Comparison of ENCODE assay signal across 9 mouse cellular contexts in the genomic region with DNA sequence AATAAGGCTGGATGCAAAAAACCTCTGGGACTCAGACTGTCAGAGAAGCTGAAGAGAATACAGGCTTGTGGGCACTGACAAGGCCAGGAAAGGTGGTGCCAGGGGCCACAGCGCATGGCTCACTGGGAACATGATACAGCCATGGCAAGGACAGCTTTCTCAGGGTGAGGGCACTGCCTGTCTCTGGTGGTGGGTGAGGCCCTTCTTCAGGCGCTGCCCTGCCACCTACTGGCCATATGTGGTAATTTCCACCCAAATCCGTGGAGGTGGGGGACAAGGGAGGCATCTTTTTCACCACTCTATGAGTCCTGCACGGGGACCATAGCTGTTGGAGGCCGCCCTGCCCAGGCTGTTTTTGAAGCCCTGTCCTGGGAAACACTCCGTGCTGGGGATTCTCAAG. TPM values are rescaled to one million over a fixed set of nuclear protein-coding genes. Genes with fewer than 3 reads are reported as not detected.
DNase-seq lines count a peak whose midpoint lies in the region; ATAC-seq lines count a peak whose summit lies in the region.
"Had no signal": no experiment of that assay in that cellular context is flagged by ENCODE, and none has a peak within 500 bp of the region (broad histone marks: within the 10 kb centered on the region; RNA-seq: fewer than 3 reads in every experiment).

No protein-coding gene starts in this region.

- 18% methylated on average over 6 of the region's 6 CpGs for WGBS in forebrain, embryonic 15.5 days
- 15% methylated on average over 6 of the region's 6 CpGs for WGBS in hindbrain, embryonic 11.5 days

- H3K9me3 ChIP-seq in forebrain, embryonic 15.5 days, result no peaks in the 10 kb centered on the region
- H3K9me3 ChIP-seq in hindbrain, embryonic 11.5 days (ENCODE audit: control insufficient read depth, low read length), result no peaks in the 10 kb centered on the region
- H3K9me3 ChIP-seq: megakaryocyte, embryonic 14.5 days had no signal

- H3K4me1 ChIP-seq in forebrain, embryonic 15.5 days, result peaks cover 4% of the 10 kb centered on the region
- no peaks in the 10 kb centered on the region for H3K4me1 ChIP-seq in hindbrain, embryonic 11.5 days (replicated peaks; ENCODE audit: control insufficient read depth, insufficient read depth, low read length)

- no peak overlapping the region for H3K27ac ChIP-seq in forebrain, embryonic 15.5 days (replicated peaks)
- H3K27ac ChIP-seq in hindbrain, embryonic 11.5 days (ENCODE audit: low read depth, low read length), result no peak overlapping the region

- peak; percentile 67 for DNase-seq in Muller cell, postnatal 12 days (ENCODE audit: inconsistent ontology term)
- DNase-seq in cerebellum, adult 11 months, result peak; percentile 82
- DNase-seq in hindbrain, embryonic 11.5 days (ENCODE audit: low spot score), result peak; percentile 89
- peak; percentile 60 for DNase-seq in layer of hippocampus, adult 9-10 months (ENCODE audit: low spot score)
- DNase-seq in lung, postnatal 25 days (ENCODE audit: low spot score), result peak; percentile 75
- peak; percentile 87 for DNase-seq in retina, postnatal 1 day
- DNase-seq in urinary bladder, postnatal 36 days (ENCODE audit: low spot score in 2 of 2), result peak; percentile 62 to 68

- ATAC-seq in forebrain, embryonic 15.5 days (replicated peaks), result peak; percentile 66
- ATAC-seq in hindbrain, embryonic 11.5 days (ENCODE audit: low FRiP score), result peak; percentile 57; the same call in 1 of the 2 replicates

- H3K4me3 ChIP-seq in forebrain, embryonic 15.5 days, result no peak overlapping the region
- H3K4me3 ChIP-seq in hindbrain, embryonic 11.5 days (ENCODE audit: low read depth, low read length), result no peak overlapping the region
- H3K4me3 ChIP-seq: megakaryocyte, embryonic 14.5 days had no signal

- no peak overlapping the region for H3K4me2 ChIP-seq in forebrain, embryonic 15.5 days (replicated peaks)
- no peak overlapping the region for H3K4me2 ChIP-seq in hindbrain, embryonic 11.5 days (replicated peaks; ENCODE audit: low read depth, low read length)

- peaks cover 20% of the 10 kb centered on the region; the same call in 1 of the 2 replicates for H3K36me3 ChIP-seq in forebrain, embryonic 15.5 days
- H3K36me3 ChIP-seq in hindbrain, embryonic 11.5 days (ENCODE audit: control insufficient read depth, insufficient read depth, low read length), result peaks cover 2% of the 10 kb centered on the region; the same call in 1 of the 2 replicates

- H3K27me3 ChIP-seq in forebrain, embryonic 15.5 days, result no peaks in the 10 kb centered on the region
- H3K27me3 ChIP-seq in hindbrain, embryonic 11.5 days (ENCODE audit: control insufficient read depth, insufficient read depth, low read length), result no peaks in the 10 kb centered on the region

- H3K9ac ChIP-seq in forebrain, embryonic 15.5 days (replicated peaks), result no peak overlapping the region
- H3K9ac ChIP-seq in hindbrain, embryonic 11.5 days (ENCODE audit: low read depth, low read length), result no peak overlapping the region

RNA-seq across cellular contexts. Expression of gene Mfap2, which starts 21.5 kb away (rescaled TPM):
- 215 and 229 TPM in 2 replicates for polyA plus RNA-seq in forebrain, embryonic 15.5 days (2015; fragmentation: Nextera tagmentation; extraction: Ambion mirVana)
- 266 and 286 TPM in 2 replicates for polyA plus RNA-seq in hindbrain, embryonic 11.5 days (2014; fragmentation: Nextera tagmentation; extraction: Ambion mirVana)

RNA-seq across cellular contexts. Expression of gene Crocc, which starts 28.6 kb away (rescaled TPM):
- polyA plus RNA-seq in forebrain, embryonic 15.5 days (2015; fragmentation: Nextera tagmentation; extraction: Ambion mirVana), result 8.3 and 10.2 TPM in 2 replicates
- 6.3 and 7.6 TPM in 2 replicates for polyA plus RNA-seq in hindbrain, embryonic 11.5 days (2014; fragmentation: Nextera tagmentation; extraction: Ambion mirVana)

RNA-seq across cellular contexts. Expression of gene Atp13a2, which starts 45.1 kb away (rescaled TPM):
- 123 and 127 TPM in 2 replicates for polyA plus RNA-seq in forebrain, embryonic 15.5 days (2015; fragmentation: Nextera tagmentation; extraction: Ambion mirVana)
- 34.9 and 39.8 TPM in 2 replicates for polyA plus RNA-seq in hindbrain, embryonic 11.5 days (2014; fragmentation: Nextera tagmentation; extraction: Ambion mirVana)

RNA-seq across cellular contexts. Expression of gene Necap2, which starts 46.4 kb away (rescaled TPM):
- polyA plus RNA-seq in forebrain, embryonic 15.5 days (2015; fragmentation: Nextera tagmentation; extraction: Ambion mirVana), result 50.5 and 55.8 TPM in 2 replicates
- polyA plus RNA-seq in hindbrain, embryonic 11.5 days (2014; fragmentation: Nextera tagmentation; extraction: Ambion mirVana), result 50.8 and 51.7 TPM in 2 replicates

RNA-seq across cellular contexts. Expression of gene Spata21, which starts 56.4 kb away (rescaled TPM):
- 0.53 TPM in 1 of 2 replicates, not detected in the other for polyA plus RNA-seq in forebrain, embryonic 15.5 days (2015; fragmentation: Nextera tagmentation; extraction: Ambion mirVana)
- polyA plus RNA-seq in hindbrain, embryonic 11.5 days (2014; fragmentation: Nextera tagmentation; extraction: Ambion mirVana), result 0.17 and 0.19 TPM in 2 replicates
